Mouse (Mus musculus) layer of hippocampus, adult 11-12 months (tissue): Measurements from ENCODE around the gene Gm973.
A peak's percentile ranks its signal among the peaks of the same experiment; 100 is the strongest.

Experiments used
- DNase-seq: peaks from one replicate; pipeline ENCODE4 v3.0.0; 2022; ENCODE audit warnings: low spot score

Gene Gm973

DNA sequence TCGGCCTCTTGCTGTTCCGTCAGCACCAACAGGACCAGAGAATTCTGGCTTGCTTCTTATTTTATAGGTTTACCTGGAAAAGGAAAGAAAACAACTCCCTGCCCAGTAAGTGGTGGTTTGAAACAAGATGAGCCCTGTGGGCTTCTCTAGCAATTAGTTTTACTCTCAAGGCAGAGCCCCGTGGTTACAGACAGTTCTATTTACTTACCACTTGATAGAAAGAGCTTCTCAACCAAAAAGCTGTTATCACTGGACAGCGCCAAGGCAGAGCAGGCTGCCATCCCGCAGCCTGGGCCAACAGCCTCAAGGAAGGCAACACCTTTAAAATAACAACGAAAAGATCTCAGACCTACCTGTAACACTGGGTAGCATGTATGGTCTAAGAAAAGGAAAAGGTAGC, 26.2 kb downstream of the Gm973 start:
- DNase-seq, result no peak

GRCm38 (mm10) chr1:59543911-59544310, 27.8 kb downstream of the Gm973 start:
- DNase-seq, result no peak

DNA sequence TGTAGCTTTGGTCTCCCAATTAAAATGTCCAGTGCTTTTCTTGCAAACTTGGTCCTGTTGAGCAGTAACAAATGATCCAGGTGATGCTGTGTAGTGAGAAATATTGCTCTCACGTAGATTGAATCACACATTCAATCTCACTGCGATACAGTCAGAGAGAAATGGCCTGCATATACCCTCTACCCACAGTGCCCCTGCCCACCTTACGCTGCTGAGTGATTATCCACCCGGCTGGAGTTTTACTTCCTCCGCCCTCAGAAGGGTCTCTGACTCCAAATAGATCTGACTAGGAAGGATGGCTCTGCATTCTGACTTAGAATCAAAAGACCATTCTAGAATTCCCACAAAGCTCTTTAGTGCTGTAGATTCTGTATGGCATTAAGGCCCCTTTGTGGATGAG, 32.4 kb downstream of the Gm973 start:
- no peak for DNase-seq

DNA sequence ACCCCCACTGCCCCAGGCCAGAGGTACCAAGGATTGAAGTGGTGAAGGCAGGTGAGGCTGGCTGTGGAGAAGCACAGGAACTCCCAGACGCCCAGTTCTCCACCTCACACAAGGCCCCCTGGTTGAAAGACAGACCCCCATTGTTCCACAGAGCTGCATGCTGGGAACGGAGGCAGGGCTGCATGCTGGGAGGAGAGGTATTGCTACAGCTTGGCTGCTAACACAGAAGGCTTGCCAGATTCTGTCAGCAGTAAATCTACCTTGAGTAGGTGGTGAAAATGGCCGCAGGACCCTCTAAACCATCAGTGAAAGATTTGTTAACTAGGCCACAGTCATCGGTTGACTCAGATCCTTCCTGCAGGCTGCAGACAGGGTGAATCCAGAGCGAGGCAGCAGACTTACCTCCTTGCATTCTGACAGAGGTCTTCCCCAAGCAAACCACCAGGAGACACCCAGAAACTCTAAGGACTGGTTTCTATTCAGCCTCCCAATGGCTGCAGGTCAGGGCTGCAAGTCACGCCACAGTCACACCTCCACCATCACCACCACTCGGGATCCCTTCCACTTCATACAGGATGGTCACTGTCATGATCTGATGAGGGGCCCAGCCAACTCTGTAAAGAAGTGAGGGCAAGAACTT, 33.1 kb downstream of the Gm973 start:
- DNase-seq, result no peak

DNA sequence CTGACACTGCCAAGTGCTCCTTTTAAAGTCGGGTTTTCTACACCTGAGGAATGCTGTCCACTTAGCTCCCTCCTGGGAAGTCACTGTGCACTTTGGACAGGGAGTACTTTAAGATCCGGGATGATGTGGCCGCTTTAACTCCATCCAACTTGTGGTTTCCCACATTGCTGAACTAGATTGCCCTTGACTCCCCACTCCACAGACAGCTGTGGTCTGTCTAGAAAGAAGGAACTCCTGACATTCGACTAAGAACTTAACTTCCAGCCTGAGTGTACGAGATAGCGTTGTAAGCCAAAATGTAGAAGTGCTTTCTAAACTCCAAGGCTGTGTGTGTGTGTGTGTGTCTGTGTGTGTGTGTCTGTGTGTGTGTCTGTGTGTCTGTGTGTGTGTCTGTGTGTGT, 34.2 kb downstream of the Gm973 start:
- DNase-seq, result no peak

DNA sequence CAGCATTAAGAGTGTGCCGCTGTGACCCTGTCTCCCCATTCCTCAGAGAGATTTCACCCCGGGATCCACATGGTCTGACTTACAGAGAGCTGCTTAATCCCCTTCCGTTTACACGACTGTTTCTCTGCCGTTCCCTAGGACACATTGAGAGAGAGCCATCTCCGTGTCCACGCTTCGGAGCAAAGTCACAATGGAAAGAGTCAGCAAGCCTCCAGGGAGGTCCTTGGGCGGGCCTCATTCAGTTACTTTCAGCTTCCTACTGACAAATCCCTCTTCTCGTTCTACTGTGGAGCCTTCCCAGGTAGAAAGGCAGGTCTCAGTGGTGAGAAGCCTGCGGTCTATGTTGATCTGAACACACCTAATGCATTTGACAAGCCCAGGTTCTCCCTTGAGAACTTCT, 34.9 kb downstream of the Gm973 start:
- DNase-seq, result no peak

DNA sequence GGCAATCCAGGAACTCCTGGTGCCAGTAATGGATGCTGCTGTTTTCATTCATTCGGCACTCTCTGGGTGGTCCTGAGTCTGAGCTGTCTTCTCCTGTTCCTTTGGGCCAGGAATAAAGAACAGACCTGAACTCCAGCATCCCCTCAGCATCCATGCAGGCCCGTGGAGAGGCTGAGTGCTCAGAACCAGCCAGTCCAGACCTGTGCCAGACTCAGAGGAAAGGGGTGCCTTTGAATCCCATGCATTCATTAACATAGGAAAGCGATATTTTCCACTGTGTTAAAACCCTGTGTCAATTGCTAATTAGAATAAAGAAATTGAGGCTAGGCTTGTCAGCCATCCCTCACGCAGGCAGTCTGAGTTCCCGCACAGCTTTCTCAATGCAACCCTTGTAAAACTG, 37.6 kb downstream of the Gm973 start:
- no peak for DNase-seq

- no peak for DNase-seq
These were observed 47.5 kb downstream of the Gm973 start for GRCm38 (mm10) chr1:59563581-59563980.

DNA sequence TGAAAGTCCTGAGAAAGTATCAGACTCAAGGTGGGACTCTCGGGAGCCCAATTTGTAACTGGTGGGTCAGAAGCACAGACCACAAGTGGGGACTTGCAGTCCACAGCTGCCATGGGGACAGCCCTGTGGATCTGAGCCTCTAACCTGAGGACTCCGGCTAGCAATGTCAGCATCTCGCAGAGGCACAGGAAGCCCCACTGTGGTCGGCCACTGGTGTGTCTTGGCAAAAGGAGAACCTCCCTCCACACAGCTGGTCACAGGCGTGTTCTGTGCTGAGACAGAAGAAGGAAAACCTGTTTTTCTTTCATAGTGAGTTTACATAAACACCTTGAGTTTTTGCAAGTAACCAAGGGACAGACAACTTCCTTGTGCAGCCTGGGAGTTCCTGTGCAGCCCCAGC, 49.7 kb downstream of the Gm973 start:
- no peak for DNase-seq

- DNase-seq, result no peak
These were observed 50.2 kb downstream of the Gm973 start for GRCm38 (mm10) chr1:59566281-59566680.

DNA sequence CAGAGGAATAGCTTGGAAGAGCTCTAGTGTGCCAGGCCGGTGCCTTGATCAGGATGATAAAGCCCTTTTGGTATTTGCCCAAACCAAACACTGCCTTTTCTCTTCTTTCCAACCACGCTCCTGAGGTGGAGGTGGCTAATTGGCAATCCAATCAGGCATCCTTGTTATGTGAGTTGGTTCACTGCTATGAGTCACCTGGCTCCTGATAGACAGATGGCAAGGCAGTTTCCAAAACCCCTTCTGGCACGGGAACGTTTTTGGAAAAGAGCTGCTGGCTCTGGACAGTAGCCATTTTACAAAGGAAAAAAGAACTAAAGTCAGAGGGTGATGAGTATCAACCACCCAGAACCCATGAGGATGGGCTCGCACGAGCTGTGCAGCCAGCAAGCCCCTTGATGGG, 50.9 kb downstream of the Gm973 start:
- DNase-seq, result peak; percentile 46

DNA sequence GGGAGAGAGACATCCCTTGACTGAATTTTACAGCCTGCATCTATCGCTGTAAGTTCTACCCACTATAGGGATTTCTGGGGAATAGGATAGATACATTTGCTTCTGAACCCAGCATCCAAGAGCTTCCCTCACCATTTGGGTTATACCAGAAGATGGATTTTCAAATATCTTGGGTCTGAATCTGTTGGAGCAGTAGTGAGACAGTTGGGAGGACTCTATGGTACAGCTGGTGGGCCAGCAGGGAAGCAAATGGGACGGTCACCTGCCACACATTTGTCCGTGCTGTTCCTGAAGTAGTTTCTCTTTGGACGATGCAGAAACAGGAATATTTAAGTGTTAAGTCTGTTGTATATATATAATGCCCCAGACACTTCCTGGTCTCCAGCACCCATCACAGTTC, 51.5 kb downstream of the Gm973 start:
- no peak for DNase-seq

GRCm38 (mm10) chr1:59568283-59568682, 52.2 kb downstream of the Gm973 start:
- no peak for DNase-seq

GRCm38 (mm10) chr1:59569301-59569700, 53.2 kb downstream of the Gm973 start:
- no peak for DNase-seq

DNA sequence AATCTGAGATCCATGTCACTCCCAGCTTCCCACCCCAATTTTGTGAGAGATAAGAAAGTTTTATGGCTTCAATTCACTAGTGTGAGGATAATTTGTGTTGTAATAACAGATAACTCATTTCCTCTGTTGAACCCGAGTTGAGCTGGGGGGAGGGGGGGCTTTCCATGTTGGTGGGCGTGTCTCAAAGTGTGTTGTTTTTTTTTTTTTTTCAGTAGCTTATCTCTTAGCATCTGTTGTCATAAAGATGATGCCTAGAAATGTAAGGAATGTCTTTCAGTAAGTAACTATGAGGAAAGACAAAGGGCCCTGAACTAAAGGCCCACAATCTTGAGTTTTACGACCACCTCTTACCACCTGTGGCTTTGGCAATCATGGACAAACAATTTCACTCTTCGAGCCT, 54.7 kb downstream of the Gm973 start:
- DNase-seq, result no peak

GRCm38 (mm10) chr1:59571502-59571901, 55.4 kb downstream of the Gm973 start:
- DNase-seq, result no peak

GRCm38 (mm10) chr1:59573843-59574242, 57.8 kb downstream of the Gm973 start:
- no peak for DNase-seq

DNA sequence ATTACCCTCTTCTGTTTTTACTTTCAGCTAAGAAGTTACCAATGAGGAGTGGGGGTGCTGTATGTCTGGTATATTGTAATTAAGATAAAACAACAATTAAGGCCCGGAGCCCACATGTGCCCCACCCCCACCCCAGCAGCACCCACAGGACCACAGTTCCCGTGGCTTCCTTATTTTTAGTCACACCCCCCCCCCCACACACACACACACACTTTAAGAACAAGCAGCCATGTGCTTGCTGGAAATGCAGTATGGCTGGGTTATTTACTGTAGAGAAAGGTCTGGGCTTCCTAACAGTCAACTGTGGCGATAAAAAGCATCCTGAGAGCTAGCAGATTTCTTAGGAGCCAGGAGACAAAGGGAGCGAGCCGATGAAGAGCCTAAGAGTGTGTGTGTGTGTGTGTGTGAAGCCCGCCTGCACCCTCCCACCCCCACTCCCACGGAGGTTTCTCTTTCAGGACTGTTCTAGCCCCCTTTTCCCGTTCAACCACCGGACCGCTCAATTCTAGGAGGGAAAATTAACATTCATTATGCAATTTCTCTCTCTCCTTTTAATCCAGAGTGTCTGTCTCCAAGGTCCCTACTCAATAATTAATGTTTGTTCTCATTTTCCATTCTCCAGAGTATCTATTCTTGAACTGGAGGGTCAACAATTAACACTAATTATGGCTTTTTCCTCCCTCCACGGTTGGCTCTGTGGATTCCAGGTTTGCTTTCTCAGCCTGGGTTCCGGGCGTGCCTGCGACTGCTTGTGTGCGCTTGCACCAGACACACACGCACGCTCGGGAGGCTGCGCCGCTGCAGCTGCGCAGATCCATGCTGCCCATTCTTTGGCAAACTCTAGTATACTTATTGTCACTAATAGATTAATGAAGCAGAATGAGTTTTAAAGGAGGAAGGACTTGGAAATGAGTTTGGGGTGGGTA, 58.5 kb downstream of the Gm973 start:
- peak; percentile 26 for DNase-seq

DNA sequence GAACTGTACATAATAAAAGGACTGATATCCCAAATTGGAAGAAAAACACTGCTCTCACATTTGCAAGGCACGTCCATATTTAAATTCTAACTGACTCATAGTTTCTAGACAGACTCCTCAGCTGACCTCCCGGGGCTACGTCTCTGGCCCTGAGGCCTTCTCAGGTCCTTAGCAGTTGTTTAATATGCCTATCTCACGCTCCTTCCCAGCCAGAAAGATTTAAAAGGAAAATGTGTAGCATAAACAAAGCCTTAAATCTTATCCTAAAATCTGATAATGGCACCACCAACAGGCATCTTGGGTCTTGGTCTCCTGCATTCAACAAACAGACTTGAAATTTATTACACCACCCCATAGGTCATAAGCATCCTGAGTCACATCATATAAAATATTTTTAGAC, 62.7 kb downstream of the Gm973 start:
- no peak for DNase-seq

DNA sequence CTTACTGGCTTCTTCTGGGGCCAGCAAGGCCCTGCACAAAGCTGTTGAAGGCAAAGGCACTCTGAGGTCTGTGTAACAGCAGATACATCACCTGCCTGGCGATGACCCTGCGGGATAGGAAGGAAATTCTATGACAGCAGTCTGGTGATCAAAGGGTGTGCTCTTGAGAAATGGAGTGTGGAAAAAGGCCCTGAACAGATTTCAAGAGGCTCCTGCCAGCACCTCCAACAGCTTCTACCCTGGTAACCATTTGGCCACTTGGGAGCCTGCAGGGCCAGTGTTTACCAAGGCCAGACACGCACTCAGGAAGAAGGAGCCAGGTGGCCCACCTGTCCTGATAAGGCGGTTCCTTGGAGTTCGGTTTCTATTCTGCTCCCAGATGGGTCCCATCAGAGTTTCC, 63.3 kb downstream of the Gm973 start:
- DNase-seq, result no peak

DNA sequence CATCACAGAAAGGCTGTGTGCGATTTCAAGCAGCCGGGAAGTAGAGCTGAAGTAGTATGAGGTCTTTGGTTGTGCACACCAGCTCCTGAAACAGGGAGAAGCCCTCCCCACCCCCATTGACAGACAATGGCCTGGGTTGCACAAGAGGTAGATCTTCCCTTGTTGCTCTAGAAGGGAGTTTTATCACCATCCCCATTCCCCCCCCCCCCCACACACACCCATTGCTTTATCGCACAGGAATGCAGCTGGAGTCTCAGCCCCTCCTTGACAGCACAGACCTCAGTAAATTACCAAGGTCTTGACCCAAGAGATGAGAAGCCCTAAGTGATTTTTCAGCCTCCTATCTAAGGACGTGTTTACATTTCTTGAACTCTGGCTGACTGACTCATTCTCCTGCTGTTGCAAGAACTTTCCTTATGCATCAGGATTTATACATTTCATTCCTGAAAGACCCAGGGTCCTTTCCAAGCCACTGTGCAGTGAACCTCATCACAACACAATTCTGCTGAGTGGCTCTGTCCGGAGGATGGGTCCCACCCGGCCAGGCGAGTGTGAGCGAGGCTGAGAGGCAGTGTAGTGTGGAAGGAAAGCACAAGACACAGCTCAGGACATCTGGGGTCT, 64.2 kb downstream of the Gm973 start:
- no peak for DNase-seq

DNA sequence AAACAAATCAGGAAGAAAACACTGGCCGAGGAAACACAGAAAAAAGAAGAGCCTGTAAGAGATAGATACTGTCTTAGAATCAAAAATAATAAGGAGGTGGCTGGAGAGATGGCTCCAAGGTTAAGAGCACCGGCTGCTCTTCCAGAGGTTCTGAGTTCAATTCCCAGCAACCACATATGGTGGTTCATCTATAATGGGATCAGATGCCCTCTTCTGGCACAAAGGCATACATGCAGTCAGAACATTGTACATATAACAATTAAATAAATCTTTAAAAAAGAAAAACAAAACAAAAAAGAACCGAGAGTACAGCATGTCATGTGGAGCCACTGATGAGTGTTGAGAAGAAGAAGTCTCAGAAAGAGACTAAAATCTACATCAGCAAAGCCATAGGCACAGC, 64.8 kb downstream of the Gm973 start:
- DNase-seq, result no peak
